Mouse (Mus musculus) neural tube, embryonic 13.5 days (tissue): ENCODE measurements around the gene St3gal3. TPM values are rescaled to one million over a fixed set of nuclear protein-coding genes. Genes with fewer than 3 reads are reported as not detected.
A peak's percentile ranks its signal among the peaks of the same experiment; 100 is the strongest.

Source experiments
- ATAC-seq: fragments of 200-750 bp; cut with Nextera tagmentation; 2 replicates; pipeline ENCODE4 v1.8.0; 2017; ENCODE audit warnings: low read depth, mild to moderate bottlenecking, moderate TSS enrichment, moderate library complexity
- H3K27ac ChIP-seq: fragments of 300-500 bp; sonication (generic); replicated peaks from 2 replicates; pipeline ENCODE4 v1.5.1; 2015; ENCODE audit warnings: moderate library complexity, mild to moderate bottlenecking, inconsistent platforms
- H3K27me3 ChIP-seq: fragments of 300-500 bp; sonication (generic); 2 replicates; pipeline ENCODE4 v1.6.1; 2015; ENCODE audit warnings: mild to moderate bottlenecking, inconsistent platforms
- H3K36me3 ChIP-seq: fragments of 300-500 bp; sonication (generic); 2 replicates; pipeline ENCODE4 v1.6.1; 2015; ENCODE audit warnings: mild to moderate bottlenecking, inconsistent platforms
- H3K4me1 ChIP-seq: fragments of 300-500 bp; sonication (generic); replicated peaks from 2 replicates; pipeline ENCODE4 v1.6.1; 2015; ENCODE audit warnings: inconsistent platforms
- H3K4me2 ChIP-seq: fragments of 300-500 bp; sonication (generic); 2 replicates; pipeline ENCODE4 v1.6.1; 2015; ENCODE audit warnings: inconsistent platforms, mild to moderate bottlenecking, moderate library complexity
- H3K4me3 ChIP-seq: fragments of 300-500 bp; sonication (generic); 2 replicates; pipeline ENCODE4 v1.5.1; 2015; ENCODE audit warnings: mild to moderate bottlenecking, inconsistent platforms
- H3K9ac ChIP-seq: fragments of 300-500 bp; sonication (generic); 2 replicates; pipeline ENCODE4 v1.6.1; 2015; ENCODE audit warnings: moderate library complexity, mild to moderate bottlenecking, inconsistent platforms
- H3K9me3 ChIP-seq: fragments of 300-500 bp; sonication (generic); 2 replicates; pipeline ENCODE4 v1.6.1; 2016; ENCODE audit warnings: inconsistent platforms
- WGBS: fragments of 180-500 bp; shearing (Covaris S2); methylation state at CpG from one replicate; pipeline ENCODE4 v1.1.7; 2015; 5-methylcytosine and 5-hydroxymethylcytosine counted together
- polyA plus RNA-seq: library from polyadenylated mRNA; unstranded; fragments of >200 nt; fragmentation: Nextera tagmentation; extraction: Ambion mirVana; gene quantifications from 2 replicates; pipeline ENCODE4 v1.2.1, GENCODE M21; 2015

The St3gal3 gene
- 10.9 and 12.2 TPM in 2 replicates for polyA plus RNA-seq

- Histone ChIP-seq H3K9ac (peak within 1 kb of the TSS; percentile 83), H3K4me1 (peaks cover 36% of the 10 kb centered on the region), H3K9me3 (no peaks in the 10 kb centered on the region), H3K27me3 (no peaks in the 10 kb centered on the region), H3K4me2 (peak within 1 kb of the TSS; percentile 82), H3K4me3 (peak within 1 kb of the TSS; percentile 78), H3K27ac (peak within 1 kb of the TSS; percentile 86), H3K36me3 (peaks cover 35% of the 10 kb centered on the region)
- peak; percentile 98 for ATAC-seq
- WGBS, result under 1% methylated on average over 74 of the region's 84 CpGs
Measured at GRCm38 (mm10) chr4:118134485-118135365, at the start of gene St3gal3. TSS of gene St3gal3 (minus strand) at chr4:118134914.

DNA sequence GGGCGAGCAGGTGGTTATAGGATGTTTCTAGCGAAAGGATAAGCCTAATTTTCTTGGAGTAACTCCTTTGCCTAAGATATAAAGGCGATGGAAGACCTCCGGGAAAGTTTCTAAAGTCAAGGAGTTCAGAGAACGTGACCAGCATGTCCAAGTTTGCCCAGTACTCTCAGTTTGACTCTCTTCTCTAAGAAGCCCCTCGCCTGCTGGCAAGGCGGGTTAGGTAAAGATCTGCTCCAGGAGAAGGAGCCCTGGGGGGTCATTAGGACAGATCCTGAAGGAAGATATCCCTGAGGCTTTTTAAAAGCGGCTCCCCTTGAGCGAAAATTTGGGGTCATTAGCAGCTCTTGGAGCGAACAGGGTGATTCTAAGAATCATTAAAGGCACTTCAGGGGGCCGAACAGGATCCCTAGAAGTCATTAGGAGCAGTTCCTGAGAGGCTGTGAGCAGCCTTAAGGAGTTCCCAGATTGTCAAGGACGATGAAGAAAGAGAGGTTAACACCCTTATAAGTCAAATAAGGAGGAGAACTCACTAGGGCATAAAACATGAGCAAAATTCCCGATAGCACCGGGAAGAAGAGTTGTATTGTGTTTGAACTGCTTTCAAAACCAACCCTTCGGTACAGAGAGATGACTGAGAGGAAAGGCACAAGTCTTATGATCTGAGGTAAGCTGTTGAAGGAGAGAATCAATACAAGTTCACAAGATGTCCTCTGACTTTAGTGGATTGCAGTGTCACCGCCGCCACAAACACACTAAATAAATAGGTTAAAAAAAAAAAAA is 45.8 kb upstream of the St3gal3 start:
- 14% methylated on average over 17 of the region's 17 CpGs for WGBS
- no peak; the same call in 1 of the 2 replicates for ATAC-seq
- Histone ChIP-seq H3K36me3 (peaks cover 19% of the 10 kb centered on the region), H3K27ac (peak overlapping the region; percentile 92), H3K4me1 (peaks cover 26% of the 10 kb centered on the region), H3K4me3 (peak overlapping the region; percentile 67), H3K4me2 (peak overlapping the region; percentile 61), H3K27me3 (no peaks in the 10 kb centered on the region), H3K9ac (peak overlapping the region; percentile 60), H3K9me3 (no peaks in the 10 kb centered on the region)

- Histone ChIP-seq H3K4me1 (peaks cover 26% of the 10 kb centered on the region), H3K9ac (peak within 1 kb of the TSS; percentile 82), H3K9me3 (no peaks in the 10 kb centered on the region), H3K27ac (peak within 1 kb of the TSS; percentile 92), H3K4me3 (peak within 1 kb of the TSS; percentile 67), H3K27me3 (no peaks in the 10 kb centered on the region), H3K4me2 (peak within 1 kb of the TSS; percentile 74), H3K36me3 (peaks cover 27% of the 10 kb centered on the region)
- WGBS, result under 1% methylated on average over 38 of the region's 38 CpGs
- ATAC-seq, result peak; percentile 100
Measured at GRCm38 (mm10) chr4:118179467-118180300, 45.0 kb upstream of the St3gal3 start, which contains the start of gene Kdm4a. TSS of gene Kdm4a (minus strand) at chr4:118180043.

- Histone ChIP-seq H3K27ac (peak overlapping the region; percentile 92), H3K9me3 (no peaks in the 10 kb centered on the region), H3K27me3 (no peaks in the 10 kb centered on the region), H3K36me3 (peaks cover 34% of the 10 kb centered on the region), H3K4me1 (peaks cover 26% of the 10 kb centered on the region), H3K9ac (peak overlapping the region; percentile 82), H3K4me2 (peak overlapping the region; percentile 74), H3K4me3 (peak overlapping the region; percentile 67)
- WGBS, result 3% methylated on average over 12 of the region's 12 CpGs
- no peak for ATAC-seq
Measured at GRCm38 (mm10) chr4:118178952-118179466, 44.3 kb upstream of the St3gal3 start.

DNA sequence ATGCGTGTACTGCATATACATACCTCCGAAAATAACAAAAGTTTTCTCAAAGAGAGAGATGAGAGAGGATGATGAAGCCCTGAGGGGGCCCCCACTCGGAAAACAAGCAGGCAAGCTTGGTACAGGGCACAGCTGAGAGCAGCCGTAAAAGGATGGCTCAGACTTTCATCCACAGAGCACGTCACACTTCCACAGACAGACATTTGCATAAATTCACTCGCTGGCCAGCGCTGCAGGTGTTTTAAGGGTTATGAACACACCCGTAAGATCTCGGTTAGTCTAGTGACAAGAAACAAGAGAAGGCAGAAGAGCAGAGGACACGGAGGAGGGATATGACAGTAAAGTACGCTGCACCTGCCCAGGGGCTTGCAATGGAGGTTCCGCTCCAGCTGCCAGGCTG is 37.7 kb upstream of the St3gal3 start:
- Histone ChIP-seq H3K4me3 (no peak overlapping the region), H3K27me3 (no peaks in the 10 kb centered on the region), H3K36me3 (peaks cover 99% of the 10 kb centered on the region), H3K9me3 (no peaks in the 10 kb centered on the region), H3K4me1 (0 out of 2 replicates have a peak, but pooled peaks cover 7% of the 10 kb centered on the region), H3K4me2 (no peak overlapping the region), H3K27ac (no peak overlapping the region), H3K9ac (no peak overlapping the region)
- 93% methylated on average over 12 of the region's 12 CpGs for WGBS
- no peak for ATAC-seq

DNA sequence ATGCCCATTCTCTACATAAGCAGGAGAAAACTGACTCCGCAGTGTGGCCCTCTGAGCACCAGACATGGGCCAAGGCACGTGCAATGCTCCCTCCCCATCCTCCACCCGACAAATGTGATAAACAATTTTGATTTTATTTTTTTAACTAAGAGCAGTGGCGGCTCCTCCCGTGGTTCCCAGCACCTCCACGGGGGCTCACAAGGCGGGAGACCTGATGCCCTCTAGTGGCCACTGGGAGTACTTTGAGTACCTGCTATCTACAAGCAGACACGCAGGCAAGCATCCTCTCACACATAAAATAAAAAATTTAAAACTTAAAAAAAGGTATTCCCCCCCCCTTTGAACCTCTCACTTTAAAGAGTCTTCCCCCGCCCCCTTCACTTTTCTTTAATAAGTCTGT is 36.3 kb upstream of the St3gal3 start:
- 81% methylated on average over 9 of the region's 9 CpGs for WGBS
- Histone ChIP-seq H3K4me2 (no peak overlapping the region), H3K27ac (no peak overlapping the region), H3K4me1 (no peaks in the 10 kb centered on the region), H3K27me3 (no peaks in the 10 kb centered on the region), H3K36me3 (peaks cover 100% of the 10 kb centered on the region), H3K9ac (no peak overlapping the region), H3K4me3 (no peak overlapping the region), H3K9me3 (no peaks in the 10 kb centered on the region)
- no peak for ATAC-seq

DNA sequence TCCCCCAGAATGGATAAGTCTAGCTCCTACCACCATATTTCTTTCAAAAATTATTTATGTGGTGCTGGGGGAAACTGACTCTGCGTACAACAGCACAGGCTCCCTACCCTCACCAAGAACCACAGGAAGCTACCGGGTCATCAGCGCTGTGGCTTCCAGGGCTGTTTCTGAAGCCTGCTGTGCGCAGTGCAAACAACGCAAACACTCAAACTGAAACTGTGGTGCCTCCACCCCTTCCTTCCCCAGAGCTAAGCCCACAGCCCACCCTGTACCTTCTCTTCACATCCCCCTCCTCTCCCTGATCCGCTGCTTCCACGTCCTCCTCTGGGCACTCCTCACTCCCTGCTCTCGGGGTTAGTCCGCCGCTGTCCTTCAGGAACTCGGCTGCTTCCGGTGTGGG is 27.4 kb upstream of the St3gal3 start:
- Histone ChIP-seq H3K4me2 (no peak overlapping the region), H3K27me3 (no peaks in the 10 kb centered on the region), H3K9me3 (no peaks in the 10 kb centered on the region), H3K27ac (no peak overlapping the region), H3K9ac (no peak overlapping the region), H3K4me1 (no peaks in the 10 kb centered on the region), H3K36me3 (peaks cover 95% of the 10 kb centered on the region), H3K4me3 (no peak overlapping the region)
- 95% methylated on average over 12 of the region's 12 CpGs for WGBS
- ATAC-seq, result no peak

GRCm38 (mm10) chr4:118157666-118158065 is 23.0 kb upstream of the St3gal3 start:
- no peaks in the 10 kb centered on the region for H3K9me3 ChIP-seq
- whole genome bisulfite sequencing, result 99% methylated on average over 3 of the region's 3 CpGs
- no peak overlapping the region for H3K4me2 ChIP-seq
- H3K4me1 ChIP-seq, result no peaks in the 10 kb centered on the region
- no peaks in the 10 kb centered on the region for H3K27me3 ChIP-seq
- ATAC-seq, result no peak
- no peak overlapping the region for H3K9ac ChIP-seq
- no peak overlapping the region for H3K27ac ChIP-seq
- H3K4me3 ChIP-seq, result no peak overlapping the region
- peaks cover 97% of the 10 kb centered on the region for H3K36me3 ChIP-seq

- no peaks in the 10 kb centered on the region for H3K27me3 ChIP-seq
- ATAC-seq, result peak; percentile 81
- H3K9me3 ChIP-seq, result no peaks in the 10 kb centered on the region
- H3K36me3 ChIP-seq, result peaks cover 97% of the 10 kb centered on the region
- no peak overlapping the region for H3K27ac ChIP-seq
- no peak overlapping the region for H3K4me2 ChIP-seq
- no peak overlapping the region for H3K4me3 ChIP-seq
- WGBS, result 76% methylated on average over 15 of the region's 15 CpGs
- H3K4me1 ChIP-seq, result no peaks in the 10 kb centered on the region
- no peak overlapping the region for H3K9ac ChIP-seq
Measured at GRCm38 (mm10) chr4:118156559-118156958, 21.8 kb upstream of the St3gal3 start.

- Histone ChIP-seq H3K9ac (no peak overlapping the region), H3K9me3 (no peaks in the 10 kb centered on the region), H3K36me3 (peaks cover 97% of the 10 kb centered on the region), H3K4me1 (no peaks in the 10 kb centered on the region), H3K27ac (no peak overlapping the region), H3K4me3 (no peak overlapping the region), H3K4me2 (no peak overlapping the region), H3K27me3 (no peaks in the 10 kb centered on the region)
- WGBS, result 94% methylated on average over 5 of the region's 5 CpGs
- no peak for ATAC-seq
Measured at GRCm38 (mm10) chr4:118154889-118155288, 20.2 kb upstream of the St3gal3 start.

GRCm38 (mm10) chr4:118152020-118152785 is 17.5 kb upstream of the St3gal3 start:
- Histone ChIP-seq H3K4me1 (peaks cover 9% of the 10 kb centered on the region; the same call in 1 of the 2 replicates), H3K36me3 (peaks cover 98% of the 10 kb centered on the region), H3K4me3 (no peak overlapping the region), H3K9me3 (no peaks in the 10 kb centered on the region), H3K27ac (no peak overlapping the region), H3K4me2 (no peak overlapping the region), H3K27me3 (no peaks in the 10 kb centered on the region), H3K9ac (no peak overlapping the region)
- no peak for ATAC-seq
- WGBS, result 94% methylated on average over 17 of the region's 17 CpGs
